Mouse (Mus musculus): Measurements from ENCODE around the gene Zfp575. TPM values are rescaled to one million over a fixed set of nuclear protein-coding genes. Genes with fewer than 3 reads are reported as not detected.
A peak's percentile ranks its signal among the peaks of the same experiment; 100 is the strongest.

The Zfp575 gene
- polyA plus RNA-seq, 1 experiment, result 0.27 TPM

DNA sequence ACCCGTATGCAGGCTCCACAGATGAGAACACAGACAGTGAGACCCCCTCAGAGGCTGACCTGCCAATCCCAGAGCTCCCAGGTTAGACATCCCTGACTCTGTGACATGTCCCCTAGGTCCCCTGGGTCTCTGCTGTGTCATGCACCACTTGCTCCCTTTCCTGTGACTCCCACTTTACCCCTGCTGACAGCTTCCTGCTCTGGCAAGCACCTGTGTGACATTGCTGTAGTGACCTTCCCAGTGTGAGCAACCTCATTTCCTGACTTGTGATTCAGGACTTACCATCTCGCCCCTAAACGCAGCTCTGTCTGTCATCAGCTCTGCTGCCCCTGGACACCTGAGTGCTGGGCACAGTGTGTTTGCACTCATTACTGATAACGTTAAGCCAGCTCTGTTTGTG lies 16.4 kb downstream of the Zfp575 start:
- no peak for DNase-seq
- WGBS, result 80% methylated on average over 4 of the region's 4 CpGs
- TF ChIP-seq POLR2A (IDR thresholded peaks at IDR 0.05; ENCODE audit: borderline replicate concordance, extremely low read depth, low read depth, low read length), result no peak
- TF ChIP-seq CTCF (IDR thresholded peaks at IDR 0.05; ENCODE audit: insufficient read depth, low read length), result no peak
- Histone ChIP-seq H3K4me3 (replicated peaks; ENCODE audit: extremely low read depth, low read depth, low read length) (no peak overlapping the region), H3K4me1 (ENCODE audit: control insufficient read depth, insufficient read depth, low read length) (no peaks in the 10 kb centered on the region)

DNA sequence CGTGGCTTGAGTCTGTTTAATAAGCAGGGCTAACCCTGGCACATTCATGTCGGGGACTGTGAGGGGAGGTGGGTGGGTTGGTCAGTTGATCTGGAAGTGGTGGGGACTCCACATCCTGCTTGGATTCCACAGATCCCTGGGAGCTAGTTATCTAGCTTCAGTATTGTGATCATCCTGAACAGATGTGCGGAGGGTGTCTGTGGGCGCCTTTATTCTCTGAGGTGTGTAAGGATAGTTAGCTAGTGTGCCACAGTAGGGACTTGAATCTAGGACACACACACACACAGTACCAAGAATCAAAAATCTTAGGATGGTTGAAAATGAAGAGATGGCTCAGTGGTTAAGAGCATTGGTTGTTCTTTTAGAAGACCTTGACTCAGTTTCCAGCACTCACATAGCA lies 18.9 kb downstream of the Zfp575 start:
- 87% methylated on average over 4 of the region's 4 CpGs for WGBS
- no peaks in the 10 kb centered on the region for H3K4me1 ChIP-seq (ENCODE audit: control insufficient read depth, insufficient read depth, low read length)
- no peak for DNase-seq
- TF ChIP-seq POLR2A (IDR thresholded peaks at IDR 0.05; ENCODE audit: borderline replicate concordance, extremely low read depth, low read depth, low read length) (no peak), CTCF (IDR thresholded peaks at IDR 0.05; ENCODE audit: insufficient read depth, low read length) (no peak)
- H3K4me3 ChIP-seq (replicated peaks; ENCODE audit: extremely low read depth, low read depth, low read length), result no peak overlapping the region

DNA sequence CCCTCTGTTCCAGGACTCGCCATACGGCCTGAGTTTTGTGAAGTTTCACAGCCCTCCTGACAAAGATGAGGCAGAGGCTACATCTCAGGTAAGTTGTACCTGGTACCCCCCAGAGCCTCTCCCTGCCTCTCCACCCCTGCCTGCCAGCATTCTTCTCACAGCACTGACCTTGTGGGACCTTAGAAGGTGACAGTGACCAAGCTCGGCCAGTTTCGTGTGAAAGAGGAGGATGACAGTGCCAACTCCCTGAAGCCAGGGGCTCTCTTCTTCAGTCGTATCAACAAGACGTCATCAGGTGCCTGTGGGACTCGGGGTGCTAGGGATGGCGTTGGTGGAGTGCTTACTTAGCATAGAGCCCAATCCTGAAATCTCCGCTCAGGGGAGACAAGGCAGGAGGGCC lies 21.2 kb downstream of the Zfp575 start:
- no peaks in the 10 kb centered on the region for H3K4me1 ChIP-seq (ENCODE audit: control insufficient read depth, insufficient read depth, low read length)
- DNase-seq, result no peak
- TF ChIP-seq CTCF (IDR thresholded peaks at IDR 0.05; ENCODE audit: insufficient read depth, low read length) (no peak), POLR2A (IDR thresholded peaks at IDR 0.05; ENCODE audit: borderline replicate concordance, extremely low read depth, low read depth, low read length) (no peak)
- WGBS, result 93% methylated on average over 9 of the region's 9 CpGs
- H3K4me3 ChIP-seq (replicated peaks; ENCODE audit: extremely low read depth, low read depth, low read length), result no peak overlapping the region

- H3K4me3 ChIP-seq (replicated peaks; ENCODE audit: extremely low read depth, low read depth, low read length), result no peak overlapping the region
- no peak for TF ChIP-seq POLR2A (IDR thresholded peaks at IDR 0.05; ENCODE audit: borderline replicate concordance, extremely low read depth, low read depth, low read length)
- TF ChIP-seq CTCF (IDR thresholded peaks at IDR 0.05; ENCODE audit: insufficient read depth, low read length), result no peak
- no peak for DNase-seq
- H3K4me1 ChIP-seq (ENCODE audit: control insufficient read depth, insufficient read depth, low read length), result no peaks in the 10 kb centered on the region
- WGBS, result 94% methylated on average over 11 of the region's 11 CpGs
Observed at GRCm38 (mm10) chr7:24565627-24566026, 21.8 kb downstream of the Zfp575 start.

GRCm38 (mm10) chr7:24564607-24565265 lies 22.7 kb downstream of the Zfp575 start:
- peak; percentile 71 for DNase-seq
- no peak overlapping the region for H3K4me3 ChIP-seq (replicated peaks; ENCODE audit: extremely low read depth, low read depth, low read length)
- WGBS, result 59% methylated on average over 6 of the region's 6 CpGs
- no peaks in the 10 kb centered on the region for H3K4me1 ChIP-seq (ENCODE audit: control insufficient read depth, insufficient read depth, low read length)
- TF ChIP-seq POLR2A (IDR thresholded peaks at IDR 0.05; ENCODE audit: borderline replicate concordance, extremely low read depth, low read depth, low read length) (no peak), CTCF (IDR thresholded peaks at IDR 0.05; ENCODE audit: insufficient read depth, low read length) (peak; percentile 94)

- no peak overlapping the region for H3K4me3 ChIP-seq (replicated peaks; ENCODE audit: extremely low read depth, low read depth, low read length)
- 88% methylated on average over 4 of the region's 4 CpGs for WGBS
- no peak for DNase-seq
- H3K4me1 ChIP-seq (ENCODE audit: control insufficient read depth, insufficient read depth, low read length), result no peaks in the 10 kb centered on the region
- TF ChIP-seq POLR2A (IDR thresholded peaks at IDR 0.05; ENCODE audit: borderline replicate concordance, extremely low read depth, low read depth, low read length) (no peak), CTCF (IDR thresholded peaks at IDR 0.05; ENCODE audit: insufficient read depth, low read length) (no peak)
Observed at GRCm38 (mm10) chr7:24563837-24564206, 23.6 kb downstream of the Zfp575 start.

DNA sequence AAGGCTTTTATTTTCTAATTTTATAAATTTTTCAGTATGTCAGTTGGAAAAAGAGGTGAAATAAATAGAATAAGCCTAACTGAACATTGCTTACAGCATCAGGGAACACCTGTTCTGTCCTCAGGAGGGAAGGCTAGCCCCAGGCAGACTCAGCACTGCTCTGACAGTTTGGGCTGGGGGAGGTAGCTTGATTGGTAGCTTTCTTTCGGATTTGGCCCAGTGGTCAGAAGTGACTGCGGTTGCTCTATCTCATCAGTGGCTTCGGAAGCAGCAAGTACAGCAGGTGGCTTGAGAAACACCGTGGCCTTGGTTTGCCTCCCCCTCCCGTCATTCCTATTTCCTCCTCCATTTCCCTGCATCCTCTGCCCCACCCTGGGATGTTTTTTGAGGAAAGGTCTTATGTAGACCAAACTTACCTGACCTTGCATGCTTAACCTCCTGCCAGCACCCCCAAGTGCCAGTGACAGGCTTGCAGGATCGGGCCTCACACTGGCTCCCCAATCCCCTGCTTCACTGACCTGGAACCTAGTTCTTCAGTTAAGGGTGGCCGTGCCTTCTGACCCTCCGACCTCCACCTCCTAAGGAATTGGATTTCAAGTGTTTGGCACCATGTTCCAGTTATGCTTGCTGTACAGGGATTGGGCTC lies 24.1 kb downstream of the Zfp575 start:
- H3K4me3 ChIP-seq (replicated peaks; ENCODE audit: extremely low read depth, low read depth, low read length), result no peak overlapping the region
- no peaks in the 10 kb centered on the region for H3K4me1 ChIP-seq (ENCODE audit: control insufficient read depth, insufficient read depth, low read length)
- DNase-seq, result no peak
- 84% methylated on average over 8 of the region's 8 CpGs for WGBS
- TF ChIP-seq POLR2A (IDR thresholded peaks at IDR 0.05; ENCODE audit: borderline replicate concordance, extremely low read depth, low read depth, low read length) (no peak), CTCF (IDR thresholded peaks at IDR 0.05; ENCODE audit: insufficient read depth, low read length) (no peak)

- H3K4me1 ChIP-seq (ENCODE audit: control insufficient read depth, insufficient read depth, low read length), result no peaks in the 10 kb centered on the region
- no peak for DNase-seq
- TF ChIP-seq CTCF (IDR thresholded peaks at IDR 0.05; ENCODE audit: insufficient read depth, low read length) (no peak), POLR2A (IDR thresholded peaks at IDR 0.05; ENCODE audit: borderline replicate concordance, extremely low read depth, low read depth, low read length) (no peak)
- H3K4me3 ChIP-seq (replicated peaks; ENCODE audit: extremely low read depth, low read depth, low read length), result no peak overlapping the region
- WGBS, result 81% methylated on average over 4 of the region's 4 CpGs
Observed at GRCm38 (mm10) chr7:24561450-24561849, 26.0 kb downstream of the Zfp575 start.

DNA sequence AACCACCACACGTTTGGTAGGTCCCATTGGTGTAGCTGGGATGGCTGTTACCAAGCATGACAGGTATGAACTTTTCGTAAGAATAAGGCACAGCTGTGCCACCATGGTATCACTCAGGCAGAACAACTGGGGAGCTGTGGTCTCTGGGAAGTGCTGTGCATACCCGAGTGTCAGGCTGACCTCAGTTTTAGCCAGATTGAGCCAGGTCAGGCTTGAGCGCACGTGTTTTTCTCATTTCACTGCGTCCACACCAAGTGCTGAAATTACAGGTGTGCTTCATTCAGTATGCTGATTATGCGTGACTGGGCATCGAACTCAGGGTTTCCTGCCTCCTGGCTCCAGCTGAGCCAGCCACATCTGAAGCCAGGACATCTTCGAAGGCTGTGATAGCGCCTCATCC lies 31.7 kb downstream of the Zfp575 start:
- no peak for DNase-seq
- no peak for TF ChIP-seq POLR2A (IDR thresholded peaks at IDR 0.05; ENCODE audit: borderline replicate concordance, extremely low read depth, low read depth, low read length)
- no peak for TF ChIP-seq CTCF (IDR thresholded peaks at IDR 0.05; ENCODE audit: insufficient read depth, low read length)
- Histone ChIP-seq H3K4me1 (ENCODE audit: control insufficient read depth, insufficient read depth, low read length) (no peaks in the 10 kb centered on the region), H3K4me3 (replicated peaks; ENCODE audit: extremely low read depth, low read depth, low read length) (no peak overlapping the region)
- WGBS, result 91% methylated on average over 10 of the region's 10 CpGs

Data from lung, adult 2 months (tissue).